Mouse (Mus musculus): Measurements from ENCODE around the gene Znrf3. TPM values are rescaled to one million over a fixed set of nuclear protein-coding genes. Genes with fewer than 3 reads are reported as not detected.

Znrf3 gene
- polyA plus RNA-seq, 1 experiment from 2014 or later: 7.7 TPM

- 38% methylated on average over 2 of the region's 2 CpGs for WGBS
- no peak overlapping the region for H3K9ac ChIP-seq (ENCODE audit: low read depth, low read length)
- no peaks in the 10 kb centered on the region for H3K36me3 ChIP-seq (ENCODE audit: control insufficient read depth, insufficient read depth, low read length)
- no peaks in the 10 kb centered on the region for H3K4me1 ChIP-seq (ENCODE audit: control insufficient read depth, insufficient read depth, low read length)
- no peak overlapping the region for H3K4me3 ChIP-seq (ENCODE audit: low read depth, low read length)
- H3K4me2 ChIP-seq (ENCODE audit: low read length): no peak overlapping the region
- H3K27ac ChIP-seq (ENCODE audit: low read length): no peak overlapping the region
- no peaks in the 10 kb centered on the region for H3K9me3 ChIP-seq (replicated peaks; ENCODE audit: control insufficient read depth, low read length, poor library complexity, severe bottlenecking)
- ATAC-seq: no peak
- H3K27me3 ChIP-seq (ENCODE audit: control insufficient read depth, insufficient read depth, low read depth, low read length): no peaks in the 10 kb centered on the region
Observed at GRCm38 (mm10) chr11:5382652-5383051, 62.0 kb downstream of the Znrf3 start.

- no peak overlapping the region for H3K4me2 ChIP-seq (ENCODE audit: low read length)
- H3K27me3 ChIP-seq (ENCODE audit: control insufficient read depth, insufficient read depth, low read depth, low read length): no peaks in the 10 kb centered on the region
- no peak overlapping the region for H3K27ac ChIP-seq (ENCODE audit: low read length)
- no peak for ATAC-seq
- H3K4me1 ChIP-seq (ENCODE audit: control insufficient read depth, insufficient read depth, low read length): no peaks in the 10 kb centered on the region
- no peak overlapping the region for H3K4me3 ChIP-seq (ENCODE audit: low read depth, low read length)
- WGBS: 85% methylated on average over 5 of the region's 5 CpGs
- no peaks in the 10 kb centered on the region for H3K36me3 ChIP-seq (ENCODE audit: control insufficient read depth, insufficient read depth, low read length)
- no peaks in the 10 kb centered on the region for H3K9me3 ChIP-seq (replicated peaks; ENCODE audit: control insufficient read depth, low read length, poor library complexity, severe bottlenecking)
- no peak overlapping the region for H3K9ac ChIP-seq (ENCODE audit: low read depth, low read length)
Observed at GRCm38 (mm10) chr11:5381226-5381625, 63.4 kb downstream of the Znrf3 start.

DNA sequence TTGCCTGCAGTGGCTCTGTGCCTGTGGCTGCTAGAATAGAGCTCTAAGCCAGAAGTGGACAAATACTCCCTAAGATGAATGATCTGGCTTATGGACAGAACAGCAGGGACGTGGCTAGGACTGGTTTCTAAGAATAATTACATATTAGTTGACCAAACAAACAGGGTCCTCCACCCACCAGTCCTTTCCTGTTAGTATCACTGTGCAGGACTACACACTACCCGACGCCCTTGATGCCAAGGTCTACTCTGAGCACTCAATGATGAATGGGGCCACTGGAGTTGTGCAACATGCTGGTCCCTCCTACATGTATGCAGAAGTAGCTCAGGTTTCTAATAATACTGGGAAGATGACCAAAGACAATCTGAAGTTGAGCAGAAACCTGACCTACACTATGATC, 64.4 kb downstream of the Znrf3 start:
- H3K9ac ChIP-seq (ENCODE audit: low read depth, low read length): no peak overlapping the region

DNA sequence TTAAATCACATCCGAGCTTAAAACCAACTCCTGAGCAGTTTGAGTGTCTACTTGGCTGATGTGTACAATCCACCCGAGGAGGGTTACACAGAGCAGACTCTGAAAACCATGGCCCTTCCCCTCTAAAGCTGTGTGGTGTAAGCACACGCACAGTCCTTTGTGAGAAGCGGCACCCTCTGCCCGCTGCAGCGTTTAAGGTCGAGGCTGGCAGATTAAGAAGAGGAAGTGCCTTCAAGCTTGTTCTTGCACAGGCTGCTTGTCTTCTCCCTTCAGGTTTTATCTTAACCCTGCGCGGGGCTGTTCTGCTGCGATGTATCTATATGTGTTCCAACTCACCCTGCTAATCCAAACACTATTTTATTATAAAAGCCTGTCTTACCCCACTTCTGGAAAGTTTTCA, 75.5 kb downstream of the Znrf3 start:
- no peak overlapping the region for H3K4me3 ChIP-seq (ENCODE audit: low read depth, low read length)
- H3K9ac ChIP-seq (ENCODE audit: low read depth, low read length): no peak overlapping the region
- no peaks in the 10 kb centered on the region for H3K27me3 ChIP-seq (ENCODE audit: control insufficient read depth, insufficient read depth, low read depth, low read length)
- H3K4me1 ChIP-seq (ENCODE audit: control insufficient read depth, insufficient read depth, low read length): no peaks in the 10 kb centered on the region
- H3K9me3 ChIP-seq (replicated peaks; ENCODE audit: control insufficient read depth, low read length, poor library complexity, severe bottlenecking): no peaks in the 10 kb centered on the region
- ATAC-seq: no peak
- H3K36me3 ChIP-seq (ENCODE audit: control insufficient read depth, insufficient read depth, low read length): no peaks in the 10 kb centered on the region
- WGBS: 67% methylated on average over 10 of the region's 10 CpGs
- no peak overlapping the region for H3K4me2 ChIP-seq (ENCODE audit: low read length)
- no peak overlapping the region for H3K27ac ChIP-seq (ENCODE audit: low read length)

More for the DNA sequence above, 64.4 kb downstream of the Znrf3 start:
- H3K27ac ChIP-seq (ENCODE audit: low read length): no peak overlapping the region
- no peaks in the 10 kb centered on the region for H3K4me1 ChIP-seq (ENCODE audit: control insufficient read depth, insufficient read depth, low read length)
- no peaks in the 10 kb centered on the region for H3K9me3 ChIP-seq (replicated peaks; ENCODE audit: control insufficient read depth, low read length, poor library complexity, severe bottlenecking)
- no peaks in the 10 kb centered on the region for H3K36me3 ChIP-seq (ENCODE audit: control insufficient read depth, insufficient read depth, low read length)
- no peak overlapping the region for H3K4me2 ChIP-seq (ENCODE audit: low read length)
- H3K27me3 ChIP-seq (ENCODE audit: control insufficient read depth, insufficient read depth, low read depth, low read length): no peaks in the 10 kb centered on the region
- ATAC-seq: no peak
- no peak overlapping the region for H3K4me3 ChIP-seq (ENCODE audit: low read depth, low read length)
- 76% methylated on average over 3 of the region's 3 CpGs for WGBS

- H3K9me3 ChIP-seq (replicated peaks; ENCODE audit: control insufficient read depth, low read length, poor library complexity, severe bottlenecking): no peaks in the 10 kb centered on the region
- H3K4me1 ChIP-seq (ENCODE audit: control insufficient read depth, insufficient read depth, low read length): no peaks in the 10 kb centered on the region
Observed at GRCm38 (mm10) chr11:5368492-5368891, 76.2 kb downstream of the Znrf3 start.

GRCm38 (mm10) chr11:5355266-5355764, 89.3 kb downstream of the Znrf3 start:
- no peak for ATAC-seq
- WGBS: 98% methylated on average over 2 of the region's 2 CpGs
- Histone ChIP-seq H3K4me1 (ENCODE audit: control insufficient read depth, insufficient read depth, low read length) (0 out of 2 replicates have a peak, but pooled peaks cover 2% of the 10 kb centered on the region), H3K27me3 (ENCODE audit: control insufficient read depth, insufficient read depth, low read depth, low read length) (no peaks in the 10 kb centered on the region), H3K9me3 (replicated peaks; ENCODE audit: control insufficient read depth, low read length, poor library complexity, severe bottlenecking) (no peaks in the 10 kb centered on the region), H3K36me3 (ENCODE audit: control insufficient read depth, insufficient read depth, low read length) (no peaks in the 10 kb centered on the region), H3K9ac (ENCODE audit: low read depth, low read length) (no peak overlapping the region), H3K4me2 (ENCODE audit: low read length) (no peak overlapping the region), H3K27ac (ENCODE audit: low read length) (no peak overlapping the region), H3K4me3 (ENCODE audit: low read depth, low read length) (no peak overlapping the region)

More at GRCm38 (mm10) chr11:5368492-5368891, 76.2 kb downstream of the Znrf3 start:
- Histone ChIP-seq H3K9ac (ENCODE audit: low read depth, low read length) (no peak overlapping the region), H3K4me2 (ENCODE audit: low read length) (no peak overlapping the region), H3K27ac (ENCODE audit: low read length) (no peak overlapping the region), H3K36me3 (ENCODE audit: control insufficient read depth, insufficient read depth, low read length) (no peaks in the 10 kb centered on the region), H3K27me3 (ENCODE audit: control insufficient read depth, insufficient read depth, low read depth, low read length) (no peaks in the 10 kb centered on the region), H3K4me3 (ENCODE audit: low read depth, low read length) (no peak overlapping the region)
- ATAC-seq: no peak

GRCm38 (mm10) chr11:5354753-5355152, 89.9 kb downstream of the Znrf3 start:
- 85% methylated on average over 1 of the region's 1 CpGs for WGBS
- no peak for ATAC-seq
- H3K9me3 ChIP-seq (replicated peaks; ENCODE audit: control insufficient read depth, low read length, poor library complexity, severe bottlenecking): no peaks in the 10 kb centered on the region
- 0 out of 2 replicates have a peak, but pooled peaks cover 2% of the 10 kb centered on the region for H3K4me1 ChIP-seq (ENCODE audit: control insufficient read depth, insufficient read depth, low read length)
- H3K9ac ChIP-seq (ENCODE audit: low read depth, low read length): no peak overlapping the region
- H3K4me3 ChIP-seq (ENCODE audit: low read depth, low read length): no peak overlapping the region
- no peaks in the 10 kb centered on the region for H3K36me3 ChIP-seq (ENCODE audit: control insufficient read depth, insufficient read depth, low read length)
- no peak overlapping the region for H3K27ac ChIP-seq (ENCODE audit: low read length)
- H3K4me2 ChIP-seq (ENCODE audit: low read length): no peak overlapping the region
- H3K27me3 ChIP-seq (ENCODE audit: control insufficient read depth, insufficient read depth, low read depth, low read length): no peaks in the 10 kb centered on the region

GRCm38 (mm10) chr11:5353032-5353431, 91.6 kb downstream of the Znrf3 start:
- Histone ChIP-seq H3K4me2 (ENCODE audit: low read length) (no peak overlapping the region), H3K9ac (ENCODE audit: low read depth, low read length) (no peak overlapping the region), H3K36me3 (ENCODE audit: control insufficient read depth, insufficient read depth, low read length) (no peaks in the 10 kb centered on the region), H3K9me3 (replicated peaks; ENCODE audit: control insufficient read depth, low read length, poor library complexity, severe bottlenecking) (no peaks in the 10 kb centered on the region), H3K27ac (ENCODE audit: low read length) (no peak overlapping the region), H3K4me1 (ENCODE audit: control insufficient read depth, insufficient read depth, low read length) (0 out of 2 replicates have a peak, but pooled peaks cover 2% of the 10 kb centered on the region), H3K4me3 (ENCODE audit: low read depth, low read length) (no peak overlapping the region), H3K27me3 (ENCODE audit: control insufficient read depth, insufficient read depth, low read depth, low read length) (no peaks in the 10 kb centered on the region)
- no peak for ATAC-seq

- H3K9me3 ChIP-seq (replicated peaks; ENCODE audit: control insufficient read depth, low read length, poor library complexity, severe bottlenecking): no peaks in the 10 kb centered on the region
- H3K27ac ChIP-seq (ENCODE audit: low read length): no peak overlapping the region
- H3K36me3 ChIP-seq (ENCODE audit: control insufficient read depth, insufficient read depth, low read length): no peaks in the 10 kb centered on the region
- H3K4me3 ChIP-seq (ENCODE audit: low read depth, low read length): no peak overlapping the region
- ATAC-seq: no peak
- whole genome bisulfite sequencing: 94% methylated on average over 5 of the region's 5 CpGs
- H3K4me2 ChIP-seq (ENCODE audit: low read length): no peak overlapping the region
- no peak overlapping the region for H3K9ac ChIP-seq (ENCODE audit: low read depth, low read length)
- 0 out of 2 replicates have a peak, but pooled peaks cover 2% of the 10 kb centered on the region for H3K4me1 ChIP-seq (ENCODE audit: control insufficient read depth, insufficient read depth, low read length)
- H3K27me3 ChIP-seq (ENCODE audit: control insufficient read depth, insufficient read depth, low read depth, low read length): no peaks in the 10 kb centered on the region
Observed at GRCm38 (mm10) chr11:5349483-5349882, 95.2 kb downstream of the Znrf3 start.

All from midbrain, embryonic 16.5 days (tissue).